In genomic region chr15:77794138-77794907, GRCm38 (mm10) we compare ENCODE assay signal across 15 mouse cellular contexts. TPM values are rescaled to one million over a fixed set of nuclear protein-coding genes. Genes with fewer than 3 reads are reported as not detected.
A peak's percentile ranks its signal among the peaks of the same experiment; 100 is the strongest.
DNase-seq lines count a peak whose midpoint lies in the region; ATAC-seq and TF ChIP-seq lines count a peak whose summit lies in the region.
"Had no signal": no experiment of that assay in that cellular context is flagged by ENCODE, and none has a peak within 500 bp of the region (broad histone marks: within the 10 kb centered on the region; RNA-seq: fewer than 3 reads in every experiment).

No protein-coding gene starts in this region.

- peak overlapping the region; percentile 33; the same call in 1 of the 2 replicates for H3K27ac ChIP-seq in embryonic facial prominence, embryonic 13.5 days
- no peak overlapping the region for H3K27ac ChIP-seq in embryonic facial prominence, embryonic 10.5 days (replicated peaks)
- peak overlapping the region; percentile 54 for H3K27ac ChIP-seq in kidney, embryonic 15.5 days
- peak overlapping the region; percentile 63; the same call in 1 of the 2 replicates for H3K27ac ChIP-seq in olfactory bulb, adult 2 months (ENCODE audit: insufficient read depth, low read depth, low read length)
- H3K27ac ChIP-seq in midbrain, embryonic 13.5 days = no peak overlapping the region
- H3K27ac ChIP-seq: forebrain, embryonic 12.5 days; hindbrain, embryonic 12.5 days; liver, embryonic 14.5 days; midbrain, embryonic 12.5 days had no signal

- peaks cover 74% of the 10 kb centered on the region for H3K36me3 ChIP-seq in embryonic facial prominence, embryonic 13.5 days
- H3K36me3 ChIP-seq in embryonic facial prominence, embryonic 10.5 days (replicated peaks) = peaks cover 85% of the 10 kb centered on the region
- H3K36me3 ChIP-seq in kidney, embryonic 15.5 days = peaks cover 81% of the 10 kb centered on the region
- peaks cover 47% of the 10 kb centered on the region for H3K36me3 ChIP-seq in midbrain, embryonic 13.5 days

- H3K9ac ChIP-seq in embryonic facial prominence, embryonic 13.5 days = no peak overlapping the region
- H3K9ac ChIP-seq in kidney, embryonic 15.5 days = no peak overlapping the region
- H3K9ac ChIP-seq in midbrain, embryonic 13.5 days (replicated peaks) = no peak overlapping the region
- H3K9ac ChIP-seq: forebrain, embryonic 12.5 days; hindbrain, embryonic 12.5 days; intestine, embryonic 15.5 days; liver, embryonic 14.5 days; midbrain, embryonic 12.5 days had no signal

- ATAC-seq in embryonic facial prominence, embryonic 13.5 days (ENCODE audit: insufficient number of reproducible peaks, insufficient read depth, low FRiP score, low TSS enrichment, low read depth) = no peak
- ATAC-seq in kidney, embryonic 15.5 days (replicated peaks; ENCODE audit: low FRiP score) = no peak
- no peak for ATAC-seq in midbrain, embryonic 13.5 days
- ATAC-seq: intestine, embryonic 15.5 days had no signal

- H3K4me3 ChIP-seq in embryonic facial prominence, embryonic 13.5 days = no peak overlapping the region
- H3K4me3 ChIP-seq in embryonic facial prominence, embryonic 10.5 days = no peak overlapping the region
- no peak overlapping the region for H3K4me3 ChIP-seq in kidney, embryonic 15.5 days (replicated peaks)
- no peak overlapping the region for H3K4me3 ChIP-seq in olfactory bulb, adult 2 months (ENCODE audit: insufficient read depth, low read depth, low read length)
- no peak overlapping the region for H3K4me3 ChIP-seq in midbrain, embryonic 13.5 days (replicated peaks)
- H3K4me3 ChIP-seq: forebrain, embryonic 12.5 days; hindbrain, embryonic 12.5 days; intestine, embryonic 15.5 days; midbrain, embryonic 12.5 days had no signal

- H3K9me3 ChIP-seq in embryonic facial prominence, embryonic 13.5 days = no peaks in the 10 kb centered on the region
- H3K9me3 ChIP-seq in embryonic facial prominence, embryonic 10.5 days = no peaks in the 10 kb centered on the region
- no peaks in the 10 kb centered on the region for H3K9me3 ChIP-seq in kidney, embryonic 15.5 days (replicated peaks)
- no peaks in the 10 kb centered on the region for H3K9me3 ChIP-seq in midbrain, embryonic 13.5 days
- H3K9me3 ChIP-seq: forebrain, embryonic 12.5 days; hindbrain, embryonic 12.5 days; intestine, embryonic 15.5 days; midbrain, embryonic 12.5 days had no signal

- DNase-seq in embryonic facial prominence, embryonic 10.5 days (ENCODE audit: low spot score) = no peak
- DNase-seq in kidney, adult 18-20 months = no peak
- DNase-seq in Muller cell, postnatal 12 days (ENCODE audit: inconsistent ontology term) = peak; percentile 76
- DNase-seq in cerebellum, postnatal 4 days (ENCODE audit: low spot score in 2 of 2) = no peak
- DNase-seq: adrenal gland, postnatal 14 days had no signal

- no peak overlapping the region for H3K4me2 ChIP-seq in embryonic facial prominence, embryonic 13.5 days
- no peak overlapping the region for H3K4me2 ChIP-seq in kidney, embryonic 15.5 days
- no peak overlapping the region for H3K4me2 ChIP-seq in midbrain, embryonic 13.5 days (replicated peaks)
- H3K4me2 ChIP-seq: forebrain, embryonic 12.5 days; hindbrain, embryonic 12.5 days; intestine, embryonic 15.5 days; midbrain, embryonic 12.5 days had no signal

- H3K4me1 ChIP-seq in embryonic facial prominence, embryonic 13.5 days = peaks cover 27% of the 10 kb centered on the region
- H3K4me1 ChIP-seq in embryonic facial prominence, embryonic 10.5 days = peaks cover 28% of the 10 kb centered on the region
- H3K4me1 ChIP-seq in kidney, embryonic 15.5 days = peaks cover 48% of the 10 kb centered on the region
- peaks cover 73% of the 10 kb centered on the region for H3K4me1 ChIP-seq in olfactory bulb, adult 2 months (ENCODE audit: control insufficient read depth, insufficient read depth, low read length)
- peaks cover 14% of the 10 kb centered on the region for H3K4me1 ChIP-seq in midbrain, embryonic 13.5 days (replicated peaks)

- no peak for TF ChIP-seq POLR2A in olfactory bulb, adult 2 months (IDR thresholded peaks at IDR 0.05; ENCODE audit: insufficient read depth, low read depth, low read length)

- TF ChIP-seq CTCF in olfactory bulb, adult 2 months (IDR thresholded peaks at IDR 0.05; ENCODE audit: insufficient read depth, low read depth, low read length) = no peak

- H3K27me3 ChIP-seq in embryonic facial prominence, embryonic 13.5 days = no peaks in the 10 kb centered on the region
- no peaks in the 10 kb centered on the region for H3K27me3 ChIP-seq in embryonic facial prominence, embryonic 10.5 days (replicated peaks; ENCODE audit: low read depth, poor library complexity, severe bottlenecking)
- H3K27me3 ChIP-seq in kidney, embryonic 15.5 days = no peaks in the 10 kb centered on the region
- H3K27me3 ChIP-seq in midbrain, embryonic 13.5 days = no peaks in the 10 kb centered on the region
- H3K27me3 ChIP-seq: CH12.LX; forebrain, embryonic 12.5 days; hindbrain, embryonic 12.5 days; intestine, embryonic 15.5 days; midbrain, embryonic 12.5 days had no signal

- WGBS in embryonic facial prominence, embryonic 13.5 days = 84% methylated on average over 13 of the region's 13 CpGs
- 89% methylated on average over 13 of the region's 13 CpGs for WGBS in embryonic facial prominence, embryonic 10.5 days
- WGBS in kidney, embryonic 15.5 days = 74% methylated on average over 13 of the region's 13 CpGs
- 76% methylated on average over 13 of the region's 13 CpGs for WGBS in olfactory bulb, adult 2 months
- WGBS in midbrain, embryonic 13.5 days = 90% methylated on average over 13 of the region's 13 CpGs

RNA-seq across cellular contexts. Expression of gene Apol8, which starts 37.5 kb away (rescaled TPM):
- polyA plus RNA-seq in embryonic facial prominence, embryonic 13.5 days (2015; fragmentation: Nextera tagmentation; extraction: Ambion mirVana) = 0.22 and 0.32 TPM in 2 replicates
- polyA plus RNA-seq in embryonic facial prominence, embryonic 10.5 days (2016; fragmentation: Nextera tagmentation; extraction: Ambion mirVana) = 0.14 and 0.32 TPM in 2 replicates
- 0.26 and 0.45 TPM in 2 replicates for polyA plus RNA-seq in kidney, embryonic 15.5 days (2015; fragmentation: Nextera tagmentation; extraction: Ambion mirVana)
- not detected in 2 replicates for polyA plus RNA-seq in olfactory bulb, adult 2 months (2012; ENCODE audit: insufficient read depth, insufficient read length, low replicate concordance, missing spikeins)
- polyA plus RNA-seq in midbrain, embryonic 13.5 days (2015; fragmentation: Nextera tagmentation; extraction: Ambion mirVana) = 0.23 TPM in 1 of 2 replicates, not detected in the other

RNA-seq across cellular contexts. Expression of gene Myh9, which starts 47.7 kb away (rescaled TPM):
- 36.2 and 41.0 TPM in 2 replicates for polyA plus RNA-seq in embryonic facial prominence, embryonic 13.5 days (2015; fragmentation: Nextera tagmentation; extraction: Ambion mirVana)
- polyA plus RNA-seq in embryonic facial prominence, embryonic 10.5 days (2016; fragmentation: Nextera tagmentation; extraction: Ambion mirVana) = 45.7 and 46.9 TPM in 2 replicates
- 56.2 and 60.2 TPM in 2 replicates for polyA plus RNA-seq in kidney, embryonic 15.5 days (2015; fragmentation: Nextera tagmentation; extraction: Ambion mirVana)
- 307 and 350 TPM in 2 replicates for polyA plus RNA-seq in olfactory bulb, adult 2 months (2012; ENCODE audit: insufficient read depth, insufficient read length, low replicate concordance, missing spikeins)
- 11.8 and 14.1 TPM in 2 replicates for polyA plus RNA-seq in midbrain, embryonic 13.5 days (2015; fragmentation: Nextera tagmentation; extraction: Ambion mirVana)

Comparison
In these comparisons a context has a peak if more than half of its experiments do, and no peak if none do; other contexts are left out.
1. H3K27ac ChIP-seq: peak in embryonic facial prominence, embryonic 13.5 days (single experiment), kidney, embryonic 15.5 days (single experiment) and olfactory bulb, adult 2 months (single experiment); none in embryonic facial prominence, embryonic 10.5 days (single experiment) and midbrain, embryonic 13.5 days (single experiment).